Mouse (Mus musculus) kidney, embryonic 15.5 days (tissue): Measurements from ENCODE around the gene Foxo6. TPM values are rescaled to one million over a fixed set of nuclear protein-coding genes. Genes with fewer than 3 reads are reported as not detected.

Experiments used
- ATAC-seq: fragments of 200-750 bp; cut with Nextera tagmentation; replicated peaks from 2 replicates; pipeline ENCODE4 v1.8.0; 2017; ENCODE audit warnings: moderate TSS enrichment; ENCODE audit not compliant: low FRiP score
- H3K27ac ChIP-seq: fragments of 300-500 bp; sonication (generic); 2 replicates; pipeline ENCODE4 v1.5.1; 2015; ENCODE audit warnings: mild to moderate bottlenecking, inconsistent platforms
- H3K27me3 ChIP-seq: fragments of 300-500 bp; sonication (generic); 2 replicates; pipeline ENCODE4 v1.6.1; 2015; ENCODE audit warnings: inconsistent platforms
- H3K36me3 ChIP-seq: fragments of 300-500 bp; sonication (generic); 2 replicates; pipeline ENCODE4 v1.6.1; 2015; ENCODE audit warnings: inconsistent platforms
- H3K4me1 ChIP-seq: fragments of 300-500 bp; sonication (generic); 2 replicates; pipeline ENCODE4 v1.6.1; 2015; ENCODE audit warnings: inconsistent platforms
- H3K4me2 ChIP-seq: fragments of 300-500 bp; sonication (generic); 2 replicates; pipeline ENCODE4 v1.6.1; 2015; ENCODE audit warnings: moderate library complexity, mild to moderate bottlenecking, inconsistent platforms
- H3K4me3 ChIP-seq: fragments of 300-500 bp; sonication (generic); replicated peaks from 2 replicates; pipeline ENCODE4 v1.5.1; 2015; ENCODE audit warnings: mild to moderate bottlenecking, inconsistent platforms
- H3K9ac ChIP-seq: fragments of 300-500 bp; sonication (generic); 2 replicates; pipeline ENCODE4 v1.6.1; 2015; ENCODE audit warnings: mild to moderate bottlenecking, inconsistent platforms
- H3K9me3 ChIP-seq: fragments of 300-500 bp; sonication (generic); replicated peaks from 2 replicates; pipeline ENCODE4 v1.6.1; 2016; ENCODE audit warnings: inconsistent platforms
- WGBS: fragments of 180-500 bp; shearing (Covaris S2); methylation state at CpG from one replicate; pipeline ENCODE4 v1.1.7; 2015; ENCODE audit warnings: mixed read lengths; 5-methylcytosine and 5-hydroxymethylcytosine counted together
- polyA plus RNA-seq: library from polyadenylated mRNA; unstranded; fragments of >200 nt; fragmentation: Nextera tagmentation; extraction: Ambion mirVana; gene quantifications from 2 replicates; pipeline ENCODE4 v1.2.1, GENCODE M21; 2015

Foxo6 gene
- polyA plus RNA-seq, 1 experiment from 2014 or later = 0.13 TPM

GRCm38 (mm10) chr4:120223108-120223745 lies 63.9 kb downstream of the Foxo6 start:
- ATAC-seq = no peak

GRCm38 (mm10) chr4:120221708-120222107 lies 65.4 kb downstream of the Foxo6 start:
- H3K4me1 ChIP-seq = 0 out of 2 replicates have a peak, but pooled peaks cover 4% of the 10 kb centered on the region
- no peak overlapping the region for H3K9ac ChIP-seq
- no peak overlapping the region for H3K4me3 ChIP-seq
- H3K9me3 ChIP-seq = no peaks in the 10 kb centered on the region
- H3K27ac ChIP-seq = no peak overlapping the region
- WGBS = 56% methylated on average over 6 of the region's 6 CpGs
- no peak for ATAC-seq
- H3K36me3 ChIP-seq = no peaks in the 10 kb centered on the region
- H3K27me3 ChIP-seq = no peaks in the 10 kb centered on the region
- no peak overlapping the region for H3K4me2 ChIP-seq

More at GRCm38 (mm10) chr4:120223108-120223745, 63.9 kb downstream of the Foxo6 start:
- Histone ChIP-seq H3K27ac (no peak overlapping the region), H3K36me3 (no peaks in the 10 kb centered on the region), H3K9me3 (no peaks in the 10 kb centered on the region), H3K9ac (no peak overlapping the region), H3K4me2 (no peak overlapping the region), H3K27me3 (no peaks in the 10 kb centered on the region), H3K4me3 (no peak overlapping the region), H3K4me1 (0 out of 2 replicates have a peak, but pooled peaks cover 4% of the 10 kb centered on the region)
- WGBS = 70% methylated on average over 7 of the region's 7 CpGs

GRCm38 (mm10) chr4:120218878-120219277 lies 68.3 kb downstream of the Foxo6 start:
- H3K4me1 ChIP-seq = 0 out of 2 replicates have a peak, but pooled peaks cover 4% of the 10 kb centered on the region

More at GRCm38 (mm10) chr4:120218878-120219277, 68.3 kb downstream of the Foxo6 start:
- H3K4me2 ChIP-seq = no peak overlapping the region
- H3K27ac ChIP-seq = no peak overlapping the region
- H3K27me3 ChIP-seq = no peaks in the 10 kb centered on the region
- ATAC-seq = no peak
- no peaks in the 10 kb centered on the region for H3K9me3 ChIP-seq
- no peak overlapping the region for H3K4me3 ChIP-seq
- WGBS = 79% methylated on average over 9 of the region's 9 CpGs
- no peak overlapping the region for H3K9ac ChIP-seq
- no peaks in the 10 kb centered on the region for H3K36me3 ChIP-seq

Other genes starting within 250 kb of the Foxo6 start
- not detected in 2 replicates for gene AL607142.1, start 222.4 kb downstream of the Foxo6 start, polyA plus RNA-seq
- gene Edn2, start 126.1 kb downstream of the Foxo6 start, polyA plus RNA-seq = 0.14 and 0.18 TPM in 2 replicates
- gene Scmh1, start 117.9 kb upstream of the Foxo6 start, polyA plus RNA-seq = 41.8 and 43.5 TPM in 2 replicates
- gene Slfnl1, start 244.9 kb upstream of the Foxo6 start, polyA plus RNA-seq = not detected in 2 replicates